Mouse (Mus musculus) T-helper 2 cell (primary cell): Measurements from ENCODE around the gene Ube2e2.

Experiments used
- in situ Hi-C: fragments of 300-600 bp; cut with MboI, MseI; formaldehyde crosslinking; loops from one replicate; pipeline ENCODE4 v1.15.1; 2025; ENCODE audit warnings: high pct_unique_total_duplicates

The Ube2e2 gene

DNA sequence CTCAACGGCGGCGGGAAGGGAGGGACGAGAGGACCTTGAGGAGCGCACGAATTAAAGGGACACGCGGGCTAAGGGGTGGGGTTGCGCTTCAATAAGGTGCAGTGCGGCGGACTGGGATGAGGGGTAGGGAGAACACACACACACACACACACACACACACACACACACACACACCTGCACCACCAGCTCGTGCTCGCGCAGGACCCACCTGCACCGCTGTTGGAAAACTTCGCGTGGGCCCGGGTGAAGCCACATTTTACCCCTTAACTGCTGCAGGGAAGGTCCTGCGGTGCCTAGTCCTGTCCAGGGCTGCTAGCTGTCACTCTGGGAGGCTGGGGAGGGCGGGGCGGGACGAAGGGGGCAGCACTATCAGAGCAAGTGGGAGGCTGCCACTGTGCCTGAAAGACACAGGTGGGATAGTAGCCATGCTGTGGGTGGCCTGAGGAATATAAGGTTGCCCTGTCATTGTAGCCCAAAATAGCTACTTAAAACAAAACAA, at the start of gene Ube2e2:
Gene Ube2e2, minus strand, starts transcription at position 321 of the 499 bp plus-strand sequence.
- in situ Hi-C loops = no loop called here

DNA sequence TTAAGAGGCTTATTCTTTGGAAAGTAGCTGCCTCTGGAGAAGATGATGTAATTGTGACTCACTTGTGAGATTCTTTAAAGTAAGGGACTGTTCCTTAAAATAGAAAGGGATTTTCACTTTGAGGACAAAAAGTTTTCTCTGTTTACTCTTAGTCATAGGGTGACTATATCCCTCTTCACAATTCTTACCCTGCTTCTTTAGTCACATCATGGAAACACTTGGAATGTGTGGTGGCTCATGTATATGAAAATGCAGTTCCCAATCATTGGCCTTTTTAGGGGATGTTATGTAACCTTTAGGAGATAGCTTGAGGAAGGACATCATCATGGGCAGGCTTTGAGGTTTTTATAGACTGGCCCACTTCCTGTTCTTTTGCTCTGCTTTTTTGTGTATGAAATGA, 46.0 kb upstream of the Ube2e2 start:
- in situ Hi-C loops = no loop called here

DNA sequence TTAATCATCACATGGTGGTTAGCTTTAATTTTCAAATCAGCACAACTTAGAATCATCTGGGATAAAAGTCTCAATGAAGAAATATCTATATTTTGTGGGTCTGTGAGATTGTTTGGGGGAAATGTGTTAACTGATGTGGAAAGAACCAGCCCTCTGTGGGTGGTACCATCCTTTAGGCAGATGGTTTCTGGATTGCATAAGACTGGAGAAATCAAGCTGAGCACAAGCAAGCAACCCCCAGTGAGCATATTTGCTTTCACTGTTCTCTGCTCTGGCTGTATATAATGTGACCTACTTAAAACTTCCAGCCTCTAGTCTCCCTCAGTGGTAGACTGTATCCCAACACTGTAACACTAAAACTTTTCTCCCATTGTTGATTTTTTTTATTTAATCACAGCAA, 9.5 kb upstream of the Ube2e2 start:
- in situ Hi-C loops = no loop called here

- in situ Hi-C loops = no loop called here
These were observed 733 bp downstream of the Ube2e2 start for GRCm38 (mm10) chr14:18893121-18893946.

- in situ Hi-C loops = no loop called here
These were observed 4.5 kb downstream of the Ube2e2 start for GRCm38 (mm10) chr14:18889571-18889970.

DNA sequence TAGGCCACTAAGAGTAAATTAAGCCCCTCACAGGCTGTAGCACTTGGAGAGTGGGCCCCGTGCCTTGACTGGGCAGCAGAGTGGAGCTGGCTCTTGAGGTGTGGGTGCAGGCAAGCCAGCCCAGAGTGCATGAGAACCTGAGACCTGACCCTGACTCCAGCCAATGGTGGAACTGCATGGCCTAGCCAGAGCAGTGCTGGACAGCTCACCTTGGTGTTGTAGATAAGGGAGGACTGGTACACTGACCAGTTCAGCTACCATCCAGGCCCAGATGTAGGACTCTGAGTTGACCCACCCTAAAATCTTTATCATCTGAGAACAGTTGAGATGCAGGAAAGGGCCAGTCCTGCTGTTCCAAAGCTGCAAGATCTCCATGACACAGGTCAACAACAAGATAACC, 11.6 kb downstream of the Ube2e2 start:
- in situ Hi-C loops = no loop called here

DNA sequence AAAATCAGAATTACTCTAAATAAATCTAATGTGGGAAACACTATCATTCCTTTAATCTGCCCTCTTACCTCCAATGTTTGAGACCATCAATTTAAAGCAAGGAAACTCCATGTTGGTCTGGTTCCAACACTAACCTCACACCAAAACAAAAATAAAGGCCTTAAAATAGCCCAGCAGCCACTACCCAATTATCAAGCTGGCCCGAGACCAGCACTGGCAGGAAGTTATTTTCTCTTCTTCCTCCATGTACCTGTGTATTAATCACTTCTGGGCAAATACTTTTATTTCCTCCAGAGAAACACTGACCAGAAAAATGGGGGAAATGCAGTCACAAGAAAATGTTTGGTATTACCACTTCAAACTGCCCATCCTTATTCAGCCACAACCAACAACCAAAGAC, 23.4 kb downstream of the Ube2e2 start:
- in situ Hi-C loops = no loop called here

DNA sequence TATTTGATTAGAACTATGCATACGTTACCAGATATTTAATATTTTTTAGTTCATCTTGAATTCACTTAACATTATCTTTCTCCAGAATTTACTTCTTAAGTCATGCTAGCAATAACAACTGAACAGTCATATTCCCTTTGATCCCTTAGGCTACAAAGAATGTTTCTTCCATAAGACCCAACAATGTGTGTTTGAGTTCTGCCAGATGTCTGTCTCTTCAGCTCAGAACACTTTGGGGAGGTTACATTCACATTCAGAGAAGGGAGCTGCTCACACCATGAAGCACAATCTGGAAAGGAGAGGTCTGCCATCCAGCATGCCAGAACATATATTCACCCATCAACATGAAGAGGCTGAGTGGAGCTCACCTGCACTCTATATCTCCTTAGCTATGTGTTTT, 65.4 kb downstream of the Ube2e2 start:
- in situ Hi-C loops = no loop called here

DNA sequence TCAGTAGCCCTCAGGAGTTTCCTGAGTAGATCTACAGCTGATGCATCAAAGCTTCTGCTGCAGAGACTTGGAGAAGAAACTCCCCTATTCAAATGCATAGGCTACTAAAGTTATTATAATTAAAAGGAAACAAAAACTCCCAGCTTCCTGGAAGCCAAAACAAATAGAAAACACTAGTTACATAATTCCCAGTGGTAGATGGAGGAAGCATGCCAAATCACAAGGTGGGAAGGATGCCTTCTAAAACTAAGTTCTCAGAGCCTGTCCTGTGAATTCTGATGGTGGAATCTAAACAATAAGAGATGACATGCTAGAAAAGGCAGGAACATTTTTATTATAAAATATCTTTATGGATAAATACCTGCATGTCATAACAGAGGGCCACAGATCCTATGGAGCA, 67.3 kb downstream of the Ube2e2 start:
- in situ Hi-C loops = no loop called here

DNA sequence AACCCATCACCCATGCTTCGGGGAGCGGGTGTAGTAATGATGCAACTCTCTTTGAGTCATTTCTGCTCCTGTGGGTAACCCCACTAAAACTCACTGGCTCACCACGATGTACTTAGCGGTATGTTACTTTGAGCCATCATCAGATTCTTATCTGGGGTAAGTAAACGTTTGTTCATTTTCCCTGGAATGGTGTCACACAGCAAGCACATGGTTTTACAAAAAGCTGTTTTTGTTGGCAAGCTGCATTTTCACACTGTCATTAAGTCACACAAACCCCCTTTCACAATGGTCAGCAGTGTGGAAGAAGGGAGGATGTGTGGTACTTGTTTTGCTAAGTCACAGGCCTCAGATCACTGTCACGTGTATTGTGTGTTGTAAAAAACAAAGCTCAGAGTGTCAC, 73.4 kb downstream of the Ube2e2 start:
- in situ Hi-C loops = no loop called here

GRCm38 (mm10) chr14:18796857-18797256, 97.2 kb downstream of the Ube2e2 start:
- in situ Hi-C loops = no loop called here

DNA sequence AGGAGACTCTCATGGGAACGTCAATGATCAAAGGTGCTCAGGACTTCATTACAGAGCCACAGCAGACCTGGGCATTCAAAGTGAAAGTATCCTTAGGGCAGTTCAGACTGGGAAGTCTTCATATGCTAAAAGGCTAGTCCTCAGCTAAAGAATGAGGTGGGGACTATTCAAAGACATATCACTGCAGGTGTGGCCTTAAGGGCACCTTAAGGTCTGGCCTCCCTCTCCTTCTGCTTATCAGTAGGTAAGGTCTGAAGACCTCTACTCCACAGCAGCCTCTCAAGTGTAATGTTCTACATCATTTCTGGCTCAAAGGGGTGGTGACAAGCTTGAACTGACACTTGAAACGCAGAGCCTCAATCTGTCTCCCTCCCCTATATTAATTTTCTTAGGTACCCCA, 98.3 kb downstream of the Ube2e2 start:
- in situ Hi-C loops = no loop called here

- in situ Hi-C loops = no loop called here
These were observed 114.9 kb downstream of the Ube2e2 start for GRCm38 (mm10) chr14:18778993-18779675.

DNA sequence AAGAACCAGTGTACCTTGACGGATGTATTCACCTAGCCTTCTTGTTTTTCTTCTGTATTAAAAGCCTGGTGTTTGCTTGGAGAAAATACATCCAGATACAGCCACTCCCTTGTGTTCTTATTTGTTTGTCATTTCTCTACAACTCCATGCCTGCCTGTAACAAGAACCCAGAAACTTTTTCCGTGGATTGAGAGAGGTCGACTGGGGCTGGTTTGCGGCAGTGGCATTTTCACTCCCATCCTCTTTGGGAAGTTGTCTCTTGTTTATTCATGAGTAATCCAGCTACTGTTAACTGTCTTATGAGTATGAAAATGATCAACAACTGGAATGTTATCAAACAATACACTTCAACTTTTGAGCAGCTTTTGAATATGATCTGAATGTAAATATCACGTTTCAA, 115.8 kb downstream of the Ube2e2 start:
- in situ Hi-C loops = no loop called here

DNA sequence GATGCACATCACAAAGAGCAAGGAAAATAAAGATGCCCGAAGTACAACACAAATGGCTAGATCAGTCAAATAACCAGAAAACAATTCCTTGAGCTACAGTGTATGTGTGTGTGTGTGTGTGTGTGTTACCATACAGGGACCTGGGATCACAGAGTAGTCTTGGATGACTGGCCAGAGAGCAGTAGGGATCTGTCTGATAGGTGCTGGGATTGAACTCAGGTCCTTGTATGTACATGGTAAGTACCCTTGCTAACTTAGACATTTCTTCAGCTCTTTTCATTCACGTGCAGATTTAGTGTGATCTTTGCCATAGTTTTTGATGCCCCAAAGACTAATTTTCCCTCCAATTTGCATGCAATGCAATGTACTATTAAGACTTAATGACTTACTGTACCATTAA, 117.9 kb downstream of the Ube2e2 start:
- in situ Hi-C loops = no loop called here

DNA sequence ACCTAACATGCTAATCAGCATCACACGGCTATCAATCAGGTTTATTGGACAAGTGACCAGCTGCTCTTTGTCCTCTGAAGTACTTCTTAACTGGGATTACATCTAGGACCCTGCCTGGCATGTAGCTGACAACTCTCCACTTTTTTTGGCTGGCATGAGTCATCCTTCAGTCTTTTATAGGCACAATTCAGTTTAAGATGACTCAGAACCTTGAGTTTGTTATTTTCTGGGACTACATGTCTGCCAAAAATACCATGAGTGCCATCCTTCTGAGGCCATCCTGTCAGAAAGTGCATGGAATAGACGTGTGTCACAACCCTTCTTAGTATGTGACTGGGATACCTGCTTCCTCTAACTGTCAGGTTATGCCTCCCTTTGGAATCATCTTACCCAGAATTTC, 120.3 kb downstream of the Ube2e2 start:
- in situ Hi-C loops = no loop called here

- in situ Hi-C loops = no loop called here
These were observed 134.3 kb downstream of the Ube2e2 start for GRCm38 (mm10) chr14:18759601-18760356.

GRCm38 (mm10) chr14:18758595-18759532, 135.2 kb downstream of the Ube2e2 start:
- in situ Hi-C loops = no loop called here

DNA sequence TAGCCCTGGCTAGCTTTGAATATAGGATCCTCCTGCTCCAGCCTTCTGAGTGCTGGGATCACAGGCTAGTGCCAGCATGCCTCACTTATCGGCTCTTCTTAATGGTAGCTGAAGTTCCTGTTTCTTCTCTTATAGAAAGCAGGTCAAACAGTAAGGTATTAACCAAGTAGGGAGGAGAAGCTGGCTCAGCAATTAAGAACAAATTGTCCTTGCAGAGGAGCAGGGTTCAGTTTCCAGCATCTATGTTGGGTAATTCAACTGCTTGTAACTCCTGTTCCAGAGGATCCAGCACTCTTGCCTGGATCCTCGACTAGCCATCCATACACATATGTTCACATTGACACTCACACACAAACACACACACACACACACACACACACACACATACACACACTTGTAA, 136.1 kb downstream of the Ube2e2 start:
- in situ Hi-C loops = no loop called here

GRCm38 (mm10) chr14:18755410-18755809, 138.7 kb downstream of the Ube2e2 start:
- in situ Hi-C loops = no loop called here

DNA sequence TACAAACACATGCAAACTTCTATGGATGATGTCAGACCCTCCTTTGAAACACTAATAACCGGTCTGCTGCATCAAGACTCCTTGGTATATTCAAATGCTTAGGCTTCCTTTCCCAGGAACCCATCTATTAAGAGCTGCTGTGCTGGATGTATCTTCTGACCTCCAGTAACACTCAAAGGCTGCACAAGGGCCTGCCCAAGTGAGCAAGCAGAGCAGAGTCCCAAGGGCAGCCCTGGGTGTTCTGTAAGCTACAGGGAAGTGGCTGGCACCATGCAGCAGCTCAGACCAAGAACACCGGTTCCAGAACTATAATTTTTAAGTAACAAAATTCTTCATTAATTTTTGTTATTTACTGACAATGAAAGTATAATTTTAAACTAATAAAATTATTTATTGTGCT, 139.5 kb downstream of the Ube2e2 start:
- in situ Hi-C loops = no loop called here
